Mouse (Mus musculus): ENCODE measurements around the gene Tbccd1. TPM values are rescaled to one million over a fixed set of nuclear protein-coding genes. Genes with fewer than 3 reads are reported as not detected.

The Tbccd1 gene
- total RNA-seq, 2 experiments from 2014 or later, result 13.6 to 21.0 TPM

- no peak for ATAC-seq (replicated peaks; ENCODE audit: low FRiP score, poor library complexity, severe bottlenecking)
Measured at GRCm38 (mm10) chr16:22876218-22877043, 19.0 kb upstream of the Tbccd1 start.

GRCm38 (mm10) chr16:22873369-22873768 is 15.9 kb upstream of the Tbccd1 start:
- no peak for ATAC-seq (replicated peaks; ENCODE audit: low FRiP score, poor library complexity, severe bottlenecking)

DNA sequence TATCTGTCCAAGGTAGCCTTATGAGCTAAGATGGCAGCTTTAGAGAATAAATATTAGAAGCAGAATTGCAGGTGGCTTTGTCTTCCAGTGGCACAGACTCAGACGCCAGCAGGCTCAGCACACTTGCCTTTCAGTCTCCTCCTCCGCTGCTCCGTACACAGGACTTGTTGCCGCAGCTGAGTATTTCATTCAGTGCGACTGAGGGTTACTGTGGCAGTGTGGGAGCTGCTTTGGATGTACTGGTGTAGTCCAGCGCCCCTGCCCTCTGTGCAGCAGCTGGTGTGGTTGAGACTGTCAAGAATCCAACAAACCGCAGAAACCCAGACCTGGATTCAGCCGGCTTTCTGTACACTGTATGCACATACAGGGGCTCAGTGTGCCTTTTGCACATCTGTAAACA is 14.9 kb upstream of the Tbccd1 start:
- ATAC-seq (replicated peaks; ENCODE audit: low FRiP score, poor library complexity, severe bottlenecking), result no peak

GRCm38 (mm10) chr16:22856773-22857172 is 696 bp downstream of the Tbccd1 start:
- ATAC-seq (replicated peaks; ENCODE audit: low FRiP score, poor library complexity, severe bottlenecking), result peak; percentile 34

GRCm38 (mm10) chr16:22852709-22853108 is 4.8 kb downstream of the Tbccd1 start:
- no peak for ATAC-seq (replicated peaks; ENCODE audit: low FRiP score, poor library complexity, severe bottlenecking)

DNA sequence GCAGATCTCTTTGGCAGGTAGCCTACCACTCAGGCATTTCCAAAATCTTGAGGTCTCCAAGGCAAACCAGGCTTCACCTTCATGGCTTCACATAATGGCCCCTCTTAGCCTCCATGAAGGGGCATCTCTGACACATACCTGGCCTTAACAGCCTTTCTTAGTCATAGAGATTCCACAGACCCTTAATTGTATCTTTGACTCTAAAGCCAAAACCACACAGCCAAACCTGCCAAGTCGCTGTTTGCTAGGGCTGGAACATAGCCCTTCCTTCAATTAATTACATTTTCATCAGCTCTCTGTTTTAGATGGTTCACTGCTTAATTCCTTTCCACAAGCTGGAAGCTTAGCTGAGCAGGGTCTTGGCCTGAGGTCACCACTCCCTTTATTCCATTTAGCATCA is 9.1 kb downstream of the Tbccd1 start:
- no peak for ATAC-seq (replicated peaks; ENCODE audit: low FRiP score, poor library complexity, severe bottlenecking)

GRCm38 (mm10) chr16:22847686-22848085 is 9.8 kb downstream of the Tbccd1 start:
- no peak for ATAC-seq (replicated peaks; ENCODE audit: low FRiP score, poor library complexity, severe bottlenecking)

DNA sequence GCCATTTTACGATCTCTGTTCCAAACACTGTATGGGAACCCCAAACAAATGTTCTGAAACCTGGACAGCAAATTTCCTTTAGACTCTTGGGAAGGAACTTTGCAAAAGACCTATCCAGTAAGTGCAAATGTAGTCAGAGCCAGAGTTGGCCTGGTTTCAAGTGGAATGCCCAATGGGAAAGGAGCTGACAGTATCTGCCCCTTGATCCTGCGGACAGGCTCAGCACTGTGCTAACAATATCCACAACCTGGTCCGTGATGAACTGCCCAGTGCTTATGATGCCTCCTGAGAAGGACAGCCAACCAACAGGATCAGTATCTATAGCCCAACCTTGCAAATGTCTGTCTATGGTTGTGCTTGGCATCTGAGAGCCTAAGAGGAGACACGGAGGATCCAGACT is 12.0 kb downstream of the Tbccd1 start:
- ATAC-seq (replicated peaks; ENCODE audit: low FRiP score, poor library complexity, severe bottlenecking), result no peak

DNA sequence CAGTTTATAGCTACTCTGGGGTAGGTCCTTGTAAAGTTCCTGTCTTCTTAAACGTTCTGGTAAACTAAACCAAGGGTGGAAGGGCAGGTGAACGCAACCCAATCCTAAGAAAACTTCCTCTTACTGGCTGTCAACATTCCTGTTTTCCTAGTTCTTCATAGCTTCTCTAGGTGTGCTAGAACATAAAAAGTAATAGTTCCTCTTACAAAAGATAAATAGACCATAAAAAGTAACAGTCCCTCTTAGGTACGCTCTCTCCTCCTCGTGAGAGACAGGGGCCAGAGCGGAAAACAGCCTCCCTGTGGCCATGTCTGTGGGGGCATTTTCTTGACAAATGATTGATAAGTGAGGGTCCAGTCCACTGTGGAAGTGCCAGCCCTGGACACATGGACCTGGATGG is 12.6 kb downstream of the Tbccd1 start:
- ATAC-seq (replicated peaks; ENCODE audit: low FRiP score, poor library complexity, severe bottlenecking), result peak; percentile 29; the same call in 1 of the 2 replicates

DNA sequence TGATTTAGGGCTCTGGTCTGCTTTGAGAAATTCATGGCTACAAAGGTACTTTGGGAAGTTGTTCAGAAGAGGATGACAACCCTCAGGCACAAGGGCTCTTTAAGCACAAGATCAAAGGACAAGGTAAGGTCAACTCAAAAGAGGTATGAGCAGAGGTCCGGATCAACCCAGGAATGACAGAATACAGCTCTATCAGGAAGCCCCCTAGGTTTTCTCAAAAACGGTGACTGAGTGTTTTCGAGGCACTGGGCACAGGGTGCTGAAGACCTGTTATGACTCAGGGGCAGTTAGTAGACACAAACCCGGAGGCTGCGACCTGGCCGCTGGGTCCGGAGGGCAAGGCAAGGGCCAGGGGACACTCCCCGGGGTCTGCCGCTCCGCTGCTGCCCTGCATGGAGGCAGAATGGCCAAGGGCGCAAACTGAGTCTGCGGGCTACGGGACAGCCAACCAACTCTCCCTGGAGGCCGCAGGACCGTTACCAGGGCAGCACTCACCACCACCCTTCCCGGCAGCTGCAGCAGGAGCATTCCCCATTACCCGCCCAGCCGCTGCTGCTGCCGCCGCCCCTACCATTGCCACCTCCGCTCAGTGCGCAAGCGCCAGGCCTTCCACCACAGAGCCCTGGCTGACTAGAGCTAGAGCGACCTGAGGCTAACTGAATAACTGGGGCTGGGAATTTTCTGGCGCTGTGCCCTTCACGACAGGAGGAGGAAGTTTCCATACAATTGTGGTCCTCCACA is 13.2 kb downstream of the Tbccd1 start:
- peak; percentile 93 for ATAC-seq (replicated peaks; ENCODE audit: low FRiP score, poor library complexity, severe bottlenecking)

DNA sequence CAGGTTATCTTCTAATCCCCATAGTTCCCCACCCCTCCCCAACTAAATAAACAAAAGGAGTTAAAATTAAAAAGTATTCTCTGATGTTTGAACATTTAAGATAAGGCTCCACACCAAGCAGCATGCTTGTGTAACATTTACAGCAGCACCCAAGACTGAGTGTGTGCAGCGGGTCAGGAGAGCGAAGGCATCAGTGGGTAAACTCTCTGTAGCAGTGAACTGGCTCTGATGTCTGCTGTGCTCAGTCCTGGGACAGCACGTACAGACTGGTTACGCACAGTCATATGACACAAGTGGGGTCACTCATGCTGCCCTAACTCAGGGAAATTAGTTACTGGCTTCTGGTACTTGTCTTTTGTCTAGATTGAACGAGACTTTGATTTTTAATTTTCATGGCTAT is 14.6 kb downstream of the Tbccd1 start:
- no peak for ATAC-seq (replicated peaks; ENCODE audit: low FRiP score, poor library complexity, severe bottlenecking)

DNA sequence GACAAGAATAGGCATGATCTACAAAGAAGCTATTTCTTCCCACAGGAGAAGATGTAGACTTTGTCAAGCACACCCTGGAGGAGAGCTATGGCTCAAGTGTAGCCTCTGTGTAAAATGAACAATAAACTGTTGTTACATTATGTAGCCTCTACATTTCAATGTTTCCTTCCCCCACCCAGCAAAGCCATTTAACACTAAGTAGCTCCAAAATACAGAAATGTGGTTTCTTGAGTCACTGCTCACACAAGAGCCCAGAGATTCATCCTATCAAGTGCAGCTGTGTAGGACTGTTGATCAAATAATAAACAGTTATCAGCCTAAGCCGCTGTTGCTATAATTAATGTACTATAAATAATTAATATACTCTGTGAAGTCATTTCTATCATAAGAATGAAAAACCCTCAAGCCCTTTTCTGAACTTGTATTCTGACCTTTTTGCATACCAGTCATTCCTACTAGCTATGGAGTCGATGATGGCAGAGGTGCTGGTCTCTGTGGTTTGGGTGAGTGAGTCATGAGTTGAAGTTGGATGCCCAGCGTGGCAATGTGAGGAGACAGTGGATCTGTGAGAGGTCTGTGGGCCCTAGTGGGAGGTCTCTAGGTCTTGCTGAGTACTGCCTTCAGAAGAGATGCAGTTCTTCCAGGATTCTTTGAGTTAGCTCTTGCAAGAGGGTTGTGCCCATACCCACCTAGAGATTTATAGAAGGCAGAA is 18.2 kb downstream of the Tbccd1 start:
- no peak for ATAC-seq (replicated peaks; ENCODE audit: low FRiP score, poor library complexity, severe bottlenecking)

GRCm38 (mm10) chr16:22832932-22833525 is 24.4 kb downstream of the Tbccd1 start:
- ATAC-seq (replicated peaks; ENCODE audit: low FRiP score, poor library complexity, severe bottlenecking), result no peak

DNA sequence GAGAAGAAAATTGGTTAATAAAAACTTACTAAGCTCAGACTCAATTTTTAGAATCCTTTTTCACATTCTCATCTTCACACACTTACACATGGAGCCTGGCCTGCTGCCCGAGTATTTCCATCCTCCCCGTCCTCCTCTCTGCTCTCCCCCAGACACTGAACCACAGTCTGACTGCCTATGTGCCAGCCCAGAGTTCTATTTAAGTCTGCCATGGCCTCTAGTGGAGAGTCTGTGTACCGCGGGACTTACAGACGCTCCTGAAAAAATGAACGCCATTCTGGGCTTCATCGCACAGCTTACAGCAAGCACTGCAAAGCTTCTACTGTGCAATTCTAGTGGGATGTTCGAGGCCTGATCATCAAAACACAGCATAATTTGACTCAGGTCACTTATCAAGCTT is 36.7 kb downstream of the Tbccd1 start:
- no peak for ATAC-seq (replicated peaks; ENCODE audit: low FRiP score, poor library complexity, severe bottlenecking)

DNA sequence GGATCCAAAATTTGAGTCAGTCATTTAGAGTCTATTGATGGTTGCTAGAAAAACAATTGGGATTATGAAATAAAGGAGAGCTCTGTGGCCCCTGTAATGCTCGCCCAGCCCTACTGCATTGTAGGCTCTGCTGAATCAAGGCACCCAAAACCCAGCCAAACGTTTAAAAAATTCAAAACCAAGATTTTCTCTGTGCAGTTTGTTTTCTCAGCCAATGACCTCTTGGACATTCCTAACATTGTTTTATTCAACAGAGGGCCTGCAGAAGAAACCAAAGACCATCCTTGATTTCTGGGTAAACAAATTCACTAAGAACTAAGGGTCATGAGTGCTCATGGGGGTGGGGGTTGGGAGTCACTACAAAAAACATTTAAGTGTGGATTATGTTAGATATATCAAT is 46.0 kb downstream of the Tbccd1 start, which contains the start of gene Crygs:
TSS of gene Crygs (minus strand) at position 101 of the 400 bp plus-strand sequence.
- ATAC-seq (replicated peaks; ENCODE audit: low FRiP score, poor library complexity, severe bottlenecking), result no peak

DNA sequence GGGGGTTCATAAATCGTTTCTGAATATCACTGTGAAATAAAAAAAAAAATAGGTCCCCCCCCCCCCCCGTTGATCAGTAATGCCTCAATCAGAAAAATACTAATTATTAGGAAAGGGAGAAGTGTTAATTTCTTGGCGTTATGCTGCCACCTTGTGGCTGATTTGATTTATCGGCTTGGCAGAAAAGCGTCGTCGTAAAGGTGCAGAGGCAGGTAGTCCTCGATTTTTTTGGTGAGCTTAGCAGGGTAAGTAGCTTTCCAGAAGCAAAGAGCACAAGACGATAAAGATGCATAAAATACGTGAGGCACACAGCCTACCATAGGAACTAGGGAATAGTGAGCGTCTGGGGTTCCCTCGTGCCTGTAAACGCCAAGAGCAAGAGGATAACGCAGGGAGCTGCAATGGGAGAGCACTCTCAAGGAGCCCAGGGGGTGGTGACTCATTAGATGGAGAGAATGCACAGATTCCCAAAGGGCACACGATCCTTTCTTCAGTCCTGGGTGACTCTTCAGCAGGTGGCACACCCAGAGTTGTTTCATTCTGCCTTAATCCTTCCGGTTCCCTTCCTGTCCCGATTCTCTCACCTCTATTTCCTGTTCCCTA is 49.9 kb downstream of the Tbccd1 start:
- ATAC-seq (replicated peaks; ENCODE audit: low FRiP score, poor library complexity, severe bottlenecking), result peak; percentile 67; the same call in 1 of the 2 replicates

DNA sequence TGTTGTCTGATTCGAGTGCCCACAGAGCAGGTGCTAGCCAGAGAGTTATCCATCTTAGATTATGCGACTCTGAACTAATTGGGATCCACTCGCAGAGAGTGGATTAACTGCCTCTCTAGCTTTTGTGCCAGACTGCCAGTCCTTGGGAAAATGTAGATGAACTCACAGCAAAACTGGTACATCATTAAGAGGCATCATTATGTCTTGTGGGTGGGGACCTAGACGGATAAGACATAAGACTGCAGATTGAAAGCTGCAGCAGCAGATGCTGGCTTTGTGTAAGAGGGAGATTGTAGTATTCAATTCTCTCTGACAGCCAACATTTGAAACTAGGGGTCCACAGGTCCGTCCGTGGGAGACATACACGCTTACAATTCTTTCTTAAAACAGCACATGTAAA is 54.7 kb downstream of the Tbccd1 start:
- no peak for ATAC-seq (replicated peaks; ENCODE audit: low FRiP score, poor library complexity, severe bottlenecking)

DNA sequence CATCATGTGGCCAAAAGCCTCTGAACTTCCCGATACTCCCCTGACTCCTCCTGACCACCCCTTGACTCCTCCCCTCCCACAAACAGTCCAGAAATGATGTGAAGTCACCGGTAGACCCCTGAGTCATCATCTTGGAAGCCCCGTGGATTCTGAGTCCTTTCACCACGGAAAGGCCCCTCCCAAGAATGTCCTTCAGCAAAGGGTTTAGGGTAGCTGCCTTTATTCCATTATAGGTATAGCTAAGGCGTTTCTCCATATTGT is 56.7 kb downstream of the Tbccd1 start:
- no peak for ATAC-seq (replicated peaks; ENCODE audit: low FRiP score, poor library complexity, severe bottlenecking)

GRCm38 (mm10) chr16:22800026-22800848 is 57.2 kb downstream of the Tbccd1 start:
- ATAC-seq (replicated peaks; ENCODE audit: low FRiP score, poor library complexity, severe bottlenecking), result no peak

Data from erythroblast, adult 5-6 weeks (primary cell).